Mouse (Mus musculus) B cell, adult 62 days (primary cell): Measurements from ENCODE around the gene Fry. TPM values are rescaled to one million over a fixed set of nuclear protein-coding genes. Genes with fewer than 3 reads are reported as not detected.

ENCODE experiments used
- total RNA-seq: library from RNA; stranded (reverse); gene quantifications from 4 replicates; pipeline ENCODE4 v1.2.4, GENCODE M21; 2023

Fry gene
- total RNA-seq = 116 to 125 TPM (median 120 TPM) in 4 replicates

DNA sequence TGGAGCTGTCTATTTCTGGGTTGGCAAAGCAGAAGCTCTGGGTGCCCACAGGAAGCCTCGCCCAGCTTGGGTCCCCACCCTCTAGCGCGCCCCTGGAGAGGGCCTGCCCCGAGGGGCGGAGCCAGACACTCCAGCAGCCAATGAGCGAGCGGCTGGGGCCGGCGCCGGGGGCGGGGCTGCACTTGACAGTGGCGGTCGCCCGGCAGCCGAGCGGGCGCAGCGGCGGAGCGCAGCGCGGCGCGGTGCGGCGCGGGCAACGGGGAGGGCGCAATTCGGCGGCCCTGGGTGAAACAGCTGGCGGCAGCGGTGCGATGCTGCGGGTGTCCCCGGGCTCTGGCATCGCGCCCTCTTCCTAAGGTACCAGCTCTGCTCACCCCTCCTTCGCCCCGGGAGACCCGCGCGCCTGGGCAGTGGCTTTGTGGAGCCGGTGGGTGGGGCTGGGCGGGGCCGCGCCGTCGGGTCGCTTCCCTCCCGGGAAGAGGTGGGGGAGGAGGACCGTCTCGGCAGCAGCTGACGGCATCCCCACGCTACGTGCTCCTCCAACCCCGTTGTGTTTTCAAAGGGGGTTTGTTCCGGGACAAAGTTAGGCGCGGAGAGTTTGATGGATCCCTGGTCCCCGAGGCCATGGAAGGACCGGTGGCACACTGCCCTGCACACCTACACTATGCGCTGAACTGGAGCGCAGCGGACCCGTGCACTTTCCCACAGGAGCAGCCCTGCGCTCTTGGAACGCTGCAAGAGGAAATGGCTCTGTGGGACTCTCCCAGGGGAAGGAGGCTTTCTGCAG, at the start of gene Fry:
TSS of gene Fry (plus strand) at position 191 of the 787 bp plus-strand sequence.

DNA sequence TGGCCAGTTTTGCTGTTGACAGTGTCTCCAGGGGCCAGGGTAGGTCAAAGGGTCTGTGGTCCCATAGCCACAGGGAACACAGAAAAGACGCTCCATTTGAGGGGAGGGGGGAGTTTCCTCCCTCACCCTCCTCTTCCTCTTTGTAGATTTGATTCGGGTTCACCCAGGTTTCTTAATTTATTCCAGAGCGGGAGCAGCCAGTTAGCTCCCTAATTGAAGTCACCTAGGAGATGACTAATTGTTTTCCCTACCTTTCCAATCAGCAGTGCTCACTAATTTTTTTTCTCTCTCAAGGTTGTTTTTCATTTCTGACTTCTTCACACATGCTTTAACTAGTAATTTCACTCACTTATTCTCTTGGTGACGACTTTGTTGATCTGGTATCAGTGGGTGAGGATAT, 399.6 kb downstream of the Fry start, which contains the start of gene Zar1l:
TSS of gene Zar1l (minus strand) at position 101 of the 400 bp plus-strand sequence.

DNA sequence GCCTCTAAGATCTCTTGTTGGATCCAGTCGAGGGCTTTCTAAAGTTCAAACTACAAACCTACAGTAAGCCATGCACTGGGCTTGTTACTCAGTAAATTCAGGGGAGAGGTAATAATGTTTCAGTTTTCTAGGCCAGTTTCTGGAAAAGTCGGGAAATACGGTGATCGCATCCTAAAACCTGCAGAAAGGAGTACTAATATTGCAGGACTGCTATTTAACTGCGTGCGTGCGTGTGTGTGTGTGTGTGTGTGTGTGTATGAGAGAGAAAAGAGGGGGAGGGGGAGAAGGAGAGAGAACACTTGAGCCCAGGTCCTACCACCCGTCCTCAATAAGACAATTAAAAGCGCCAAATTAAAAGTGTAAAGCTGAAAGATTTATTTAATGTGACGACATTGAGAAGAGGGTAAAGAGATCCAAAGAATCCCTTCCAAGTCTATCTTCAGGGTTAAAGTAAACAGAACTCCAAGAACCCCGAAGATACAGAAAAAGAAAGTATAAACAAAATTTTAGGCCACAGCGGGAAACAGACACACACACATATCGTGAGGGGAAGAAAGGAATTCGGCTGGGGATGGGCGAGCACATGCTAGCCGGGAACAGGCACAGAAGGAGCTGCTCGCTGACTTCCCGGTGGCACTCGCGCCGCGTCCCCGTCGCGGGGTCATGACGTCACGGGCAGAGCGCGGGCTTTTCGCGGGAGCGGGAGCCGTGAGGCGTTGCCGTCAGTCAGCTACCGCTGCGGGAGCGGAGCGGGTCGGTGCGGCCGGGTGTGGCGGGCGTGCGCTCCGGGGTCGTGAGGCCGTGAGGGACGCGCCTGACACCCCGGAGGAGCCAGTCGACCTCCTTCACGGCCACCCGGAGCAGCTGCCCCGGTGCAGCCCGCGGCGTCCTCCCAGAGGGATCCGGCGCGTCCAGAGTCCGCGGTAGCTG, 403.8 kb downstream of the Fry start, which contains the start of gene Brca2:
TSS of gene Brca2 (plus strand) at position 694 of the 930 bp plus-strand sequence.

Other genes with a start within 250 kb of the Fry start
- not detected in 4 replicates for gene Rxfp2, start 100.0 kb upstream of the Fry start, total RNA-seq